Mouse (Mus musculus): ENCODE data around the gene Spata31d1b. TPM values are rescaled to one million over a fixed set of nuclear protein-coding genes. Genes with fewer than 3 reads are reported as not detected.
"Not testable (repeated sequence)": the region's sequence is repeated elsewhere in the genome, so short reads cannot be mapped to it uniquely, and the experiment has no call there.

The Spata31d1b gene
- polyA plus RNA-seq, 1 experiment, result 1.00 TPM

DNA sequence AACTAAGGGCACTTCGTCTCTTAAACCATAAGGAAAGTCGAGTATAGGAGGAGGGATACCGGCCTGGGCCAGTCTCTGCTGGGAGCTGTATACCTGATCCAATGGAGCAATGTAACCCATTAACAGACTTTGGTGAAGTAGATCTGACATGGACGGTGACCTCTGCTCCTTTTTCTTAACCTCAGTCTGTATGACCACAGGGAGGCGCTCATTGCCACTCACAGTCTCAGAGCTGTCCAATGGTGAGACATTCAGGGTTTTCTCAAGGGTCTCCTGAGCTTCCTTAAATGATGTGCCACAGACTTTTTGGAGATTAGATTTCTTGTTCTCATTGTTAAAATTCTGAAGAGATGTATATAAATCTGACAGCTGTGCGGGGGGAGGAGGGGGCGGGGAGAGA, 21.5 kb upstream of the Spata31d1b start:
- Histone ChIP-seq H3K4me1 (replicated peaks; ENCODE audit: control insufficient read depth, insufficient read depth, low read length) (peaks cover 2% of the 10 kb centered on the region; the same call in 1 of the 2 replicates), H3K27ac (ENCODE audit: control insufficient read depth, insufficient read depth, low read length) (no peak overlapping the region), H3K4me3 (ENCODE audit: control insufficient read depth, insufficient read depth, low read length) (no peak overlapping the region), H3K27me3 (ENCODE audit: control insufficient read depth, insufficient read depth, low read length) (no peaks in the 10 kb centered on the region), H3K36me3 (ENCODE audit: control insufficient read depth, insufficient read depth, low read length) (no peaks in the 10 kb centered on the region)
- WGBS, result 93% methylated on average over 7 of the region's 7 CpGs
- TF ChIP-seq CTCF (IDR thresholded peaks at IDR 0.05; ENCODE audit: borderline replicate concordance, control insufficient read depth, extremely low read depth, insufficient read depth, low read length, poor library complexity), result no peak
- no peak for TF ChIP-seq POLR2A (IDR thresholded peaks at IDR 0.05; ENCODE audit: control insufficient read depth, extremely low read depth, insufficient read depth, low read length, poor library complexity)
- no peak for DNase-seq

DNA sequence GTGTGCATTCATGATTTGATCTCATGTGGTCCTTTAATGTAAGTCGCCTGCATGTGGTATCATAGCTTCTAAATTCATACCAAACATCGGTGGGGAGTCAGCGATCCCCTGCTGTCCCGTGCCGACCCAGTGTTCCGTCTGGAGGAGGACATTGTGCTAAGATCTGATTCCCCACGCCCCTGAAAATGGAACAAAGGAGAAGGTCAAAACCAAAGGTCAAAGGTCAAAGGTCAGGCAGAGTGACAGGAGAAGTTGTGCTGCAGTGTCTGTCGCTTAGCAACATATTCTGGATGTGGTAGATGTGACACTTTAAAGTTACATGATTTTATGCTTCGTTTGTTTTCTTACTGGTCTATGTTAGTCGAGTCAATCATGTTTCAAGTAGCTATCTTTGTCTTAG, 20.6 kb upstream of the Spata31d1b start:
- no peak for TF ChIP-seq CTCF (IDR thresholded peaks at IDR 0.05; ENCODE audit: borderline replicate concordance, control insufficient read depth, extremely low read depth, insufficient read depth, low read length, poor library complexity)
- TF ChIP-seq POLR2A (IDR thresholded peaks at IDR 0.05; ENCODE audit: control insufficient read depth, extremely low read depth, insufficient read depth, low read length, poor library complexity), result no peak
- H3K27me3 ChIP-seq (ENCODE audit: control insufficient read depth, insufficient read depth, low read length), result no peaks in the 10 kb centered on the region
- peaks cover 4% of the 10 kb centered on the region; the same call in 1 of the 2 replicates for H3K4me1 ChIP-seq (replicated peaks; ENCODE audit: control insufficient read depth, insufficient read depth, low read length)

DNA sequence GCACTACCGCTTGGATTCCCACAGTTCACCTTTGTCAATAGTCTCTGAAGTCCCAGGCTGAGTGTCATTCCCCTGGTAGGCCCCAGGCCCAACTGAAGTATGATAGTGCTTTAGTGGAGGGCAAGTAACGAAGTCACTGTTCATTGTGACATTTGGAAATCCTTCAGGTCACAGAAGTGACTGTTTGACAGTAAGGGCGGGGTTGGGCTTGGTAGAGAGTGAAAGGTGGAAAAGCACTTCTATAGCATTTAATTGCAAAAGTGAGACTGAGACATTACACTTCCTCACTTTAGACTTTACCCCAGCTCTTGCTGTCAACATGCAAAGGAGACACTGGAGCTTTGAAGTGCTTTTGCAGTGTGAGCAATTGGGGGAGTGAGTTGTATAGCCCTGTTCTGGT, 18.1 kb upstream of the Spata31d1b start, which contains the start of gene 4921517D22Rik:
Gene 4921517D22Rik (minus strand): TSS at position 101 of the 400 bp plus-strand sequence.
- no peak for DNase-seq
- WGBS, result 95% methylated on average over 3 of the region's 3 CpGs
- H3K27ac ChIP-seq (ENCODE audit: control insufficient read depth, insufficient read depth, low read length), result no peak within 1 kb of the TSS
- no peak for TF ChIP-seq CTCF (IDR thresholded peaks at IDR 0.05; ENCODE audit: borderline replicate concordance, control insufficient read depth, extremely low read depth, insufficient read depth, low read length, poor library complexity)
- no peak for TF ChIP-seq POLR2A (IDR thresholded peaks at IDR 0.05; ENCODE audit: control insufficient read depth, extremely low read depth, insufficient read depth, low read length, poor library complexity)
- no peaks in the 10 kb centered on the region for H3K36me3 ChIP-seq (ENCODE audit: control insufficient read depth, insufficient read depth, low read length)
- peaks cover 4% of the 10 kb centered on the region; the same call in 1 of the 2 replicates for H3K4me1 ChIP-seq (replicated peaks; ENCODE audit: control insufficient read depth, insufficient read depth, low read length)
- no peak within 1 kb of the TSS for H3K4me3 ChIP-seq (ENCODE audit: control insufficient read depth, insufficient read depth, low read length)
- H3K27me3 ChIP-seq (ENCODE audit: control insufficient read depth, insufficient read depth, low read length), result no peaks in the 10 kb centered on the region

More for the DNA sequence above, 20.6 kb upstream of the Spata31d1b start:
- Histone ChIP-seq H3K27ac (ENCODE audit: control insufficient read depth, insufficient read depth, low read length) (no peak overlapping the region), H3K36me3 (ENCODE audit: control insufficient read depth, insufficient read depth, low read length) (no peaks in the 10 kb centered on the region), H3K4me3 (ENCODE audit: control insufficient read depth, insufficient read depth, low read length) (no peak overlapping the region)
- DNase-seq, result no peak
- 95% methylated on average over 10 of the region's 10 CpGs for WGBS

DNA sequence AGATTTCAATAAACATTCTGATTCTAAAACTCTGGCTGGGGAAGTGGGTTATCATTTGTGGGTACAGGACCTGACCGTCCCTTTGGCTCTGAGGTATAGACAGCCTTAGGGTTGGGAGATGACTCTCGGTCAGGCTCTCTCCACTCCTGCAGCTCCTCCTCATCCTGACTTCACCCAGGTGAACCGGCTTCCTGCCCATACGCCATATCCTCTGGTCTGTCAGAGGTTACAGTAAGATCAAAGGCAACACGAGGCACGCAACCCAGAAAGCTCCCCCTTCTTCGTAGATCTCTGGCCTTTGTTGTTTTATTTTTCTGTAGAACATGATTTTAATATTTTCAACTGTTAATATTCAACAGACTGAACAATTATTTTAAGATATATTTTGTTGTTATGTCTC, 16.3 kb upstream of the Spata31d1b start:
- no peaks in the 10 kb centered on the region for H3K27me3 ChIP-seq (ENCODE audit: control insufficient read depth, insufficient read depth, low read length)
- peak; percentile 10 for DNase-seq
- H3K27ac ChIP-seq (ENCODE audit: control insufficient read depth, insufficient read depth, low read length), result no peak overlapping the region
- H3K4me3 ChIP-seq (ENCODE audit: control insufficient read depth, insufficient read depth, low read length), result no peak overlapping the region
- H3K36me3 ChIP-seq (ENCODE audit: control insufficient read depth, insufficient read depth, low read length), result no peaks in the 10 kb centered on the region
- H3K4me1 ChIP-seq (replicated peaks; ENCODE audit: control insufficient read depth, insufficient read depth, low read length), result peaks cover 4% of the 10 kb centered on the region; the same call in 1 of the 2 replicates
- TF ChIP-seq CTCF (IDR thresholded peaks at IDR 0.05; ENCODE audit: borderline replicate concordance, control insufficient read depth, extremely low read depth, insufficient read depth, low read length, poor library complexity), result no peak
- WGBS, result 29% methylated on average over 7 of the region's 7 CpGs

DNA sequence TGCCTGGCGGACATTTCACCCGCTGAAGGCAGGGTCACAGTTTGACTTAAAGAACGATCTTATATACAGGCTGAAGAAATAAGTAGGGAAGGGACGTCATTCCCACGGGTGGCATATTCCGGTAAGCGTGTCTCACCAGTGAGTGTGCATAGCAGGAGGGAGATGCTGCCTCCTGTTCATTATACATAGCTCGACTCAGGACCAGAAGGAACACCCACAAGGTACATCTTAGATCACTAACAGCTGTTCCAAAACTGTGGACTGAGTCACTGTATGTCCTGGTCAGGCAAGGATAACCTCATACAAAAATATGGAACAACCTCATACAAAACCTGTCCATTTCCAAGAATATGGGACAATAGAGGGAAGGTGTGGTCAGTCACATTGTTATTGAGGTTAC, 13.0 kb upstream of the Spata31d1b start:
- Histone ChIP-seq H3K36me3 (ENCODE audit: control insufficient read depth, insufficient read depth, low read length) (no peaks in the 10 kb centered on the region), H3K27me3 (ENCODE audit: control insufficient read depth, insufficient read depth, low read length) (no peaks in the 10 kb centered on the region), H3K4me3 (ENCODE audit: control insufficient read depth, insufficient read depth, low read length) (no peak overlapping the region), H3K4me1 (replicated peaks; ENCODE audit: control insufficient read depth, insufficient read depth, low read length) (peaks cover 8% of the 10 kb centered on the region), H3K27ac (ENCODE audit: control insufficient read depth, insufficient read depth, low read length) (no peak overlapping the region)
- DNase-seq, result no peak
- TF ChIP-seq POLR2A (IDR thresholded peaks at IDR 0.05; ENCODE audit: control insufficient read depth, extremely low read depth, insufficient read depth, low read length, poor library complexity), result no peak
- TF ChIP-seq CTCF (IDR thresholded peaks at IDR 0.05; ENCODE audit: borderline replicate concordance, control insufficient read depth, extremely low read depth, insufficient read depth, low read length, poor library complexity), result no peak
- 95% methylated on average over 8 of the region's 8 CpGs for WGBS

DNA sequence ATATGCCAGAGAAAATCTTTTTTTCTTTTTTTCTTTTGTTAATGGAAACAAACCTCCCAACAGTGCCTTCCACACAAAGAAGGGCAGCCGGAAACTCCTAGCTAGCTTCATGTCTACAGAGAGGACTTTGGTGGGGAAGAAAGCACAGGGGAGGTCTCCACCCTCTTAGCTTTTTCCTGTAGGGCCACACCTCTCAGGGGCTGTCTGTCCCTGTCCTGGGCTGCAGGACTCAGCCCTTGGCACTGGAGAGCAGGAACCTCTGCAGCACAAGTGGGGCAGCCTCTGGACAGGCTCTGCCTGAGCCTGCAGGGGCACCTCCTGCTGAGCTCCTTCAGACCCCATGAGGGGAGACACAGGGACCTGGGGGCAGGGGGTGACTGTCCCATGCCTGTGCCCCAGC, 11.9 kb upstream of the Spata31d1b start:
- H3K4me1 ChIP-seq (replicated peaks; ENCODE audit: control insufficient read depth, insufficient read depth, low read length), result peaks cover 16% of the 10 kb centered on the region
- not testable (repeated sequence) for DNase-seq; H3K27ac ChIP-seq (ENCODE audit: control insufficient read depth, insufficient read depth, low read length); H3K36me3 ChIP-seq (ENCODE audit: control insufficient read depth, insufficient read depth, low read length); H3K27me3 ChIP-seq (ENCODE audit: control insufficient read depth, insufficient read depth, low read length); H3K4me3 ChIP-seq (ENCODE audit: control insufficient read depth, insufficient read depth, low read length)
- 82% methylated on average over 1 of the region's 1 CpGs for WGBS

DNA sequence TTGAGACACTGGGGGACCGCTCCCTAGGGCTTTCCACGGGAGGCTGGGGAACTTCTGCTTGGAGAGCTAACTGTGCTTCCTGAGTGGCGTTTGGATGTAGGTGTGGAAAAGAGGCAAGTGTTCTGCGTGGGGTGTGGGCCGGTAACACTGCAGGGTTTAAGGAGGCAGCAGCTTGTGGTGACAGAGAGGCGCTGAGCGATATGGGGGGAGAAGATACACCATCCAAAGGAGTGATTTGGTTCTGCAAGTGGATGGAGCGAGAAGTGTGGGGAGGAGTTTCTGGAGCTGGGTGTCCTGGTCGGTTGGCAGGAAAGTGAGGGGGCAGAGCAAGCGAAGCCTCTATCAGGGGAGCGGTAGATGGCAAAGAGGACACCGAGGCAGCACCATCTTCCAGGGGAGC, 8.6 kb upstream of the Spata31d1b start:
- H3K36me3 ChIP-seq (ENCODE audit: control insufficient read depth, insufficient read depth, low read length), result no peaks in the 10 kb centered on the region
- WGBS, result 87% methylated on average over 12 of the region's 12 CpGs
- no peaks in the 10 kb centered on the region for H3K27me3 ChIP-seq (ENCODE audit: control insufficient read depth, insufficient read depth, low read length)
- DNase-seq, result no peak
- H3K4me1 ChIP-seq (replicated peaks; ENCODE audit: control insufficient read depth, insufficient read depth, low read length), result peaks cover 13% of the 10 kb centered on the region
- no peak overlapping the region for H3K4me3 ChIP-seq (ENCODE audit: control insufficient read depth, insufficient read depth, low read length)
- H3K27ac ChIP-seq (ENCODE audit: control insufficient read depth, insufficient read depth, low read length), result no peak overlapping the region
- TF ChIP-seq CTCF (IDR thresholded peaks at IDR 0.05; ENCODE audit: borderline replicate concordance, control insufficient read depth, extremely low read depth, insufficient read depth, low read length, poor library complexity), result no peak
- no peak for TF ChIP-seq POLR2A (IDR thresholded peaks at IDR 0.05; ENCODE audit: control insufficient read depth, extremely low read depth, insufficient read depth, low read length, poor library complexity)
